Mouse (Mus musculus): ENCODE measurements at regions not wholly inside any gene's neighbourhood (a gene's known extent, or its start where the extent isn't known, plus 50 kb on each side); places are given as distances from the start of the nearest gene placed in this dataset.
"Not testable (repeated sequence)": the region's sequence is repeated elsewhere in the genome, so short reads cannot be mapped to it uniquely, and the experiment has no call there.

- not testable (repeated sequence) for TF ChIP-seq CTCF (IDR thresholded peaks at IDR 0.05; ENCODE audit: extremely low read depth, insufficient read depth, insufficient read length, insufficient replicate concordance); POLR2A (IDR thresholded peaks at IDR 0.05; ENCODE audit: low read depth, low read length)
These were observed 1329.4 kb upstream of the A1bg start for GRCm38 (mm10) chr15:62252078-62252833.

Data from spleen, adult 2 months (tissue).